Mouse (Mus musculus) spleen, postnatal 14 days (tissue): Measurements from ENCODE around the gene Itpr1.

Experiments
- DNase-seq, 2 experiments: peaks; one replicate each; pipeline ENCODE4 v3.0.0; 2021 to 2022; ENCODE audit warnings: low spot score in 2 of 2

The Itpr1 gene

DNA sequence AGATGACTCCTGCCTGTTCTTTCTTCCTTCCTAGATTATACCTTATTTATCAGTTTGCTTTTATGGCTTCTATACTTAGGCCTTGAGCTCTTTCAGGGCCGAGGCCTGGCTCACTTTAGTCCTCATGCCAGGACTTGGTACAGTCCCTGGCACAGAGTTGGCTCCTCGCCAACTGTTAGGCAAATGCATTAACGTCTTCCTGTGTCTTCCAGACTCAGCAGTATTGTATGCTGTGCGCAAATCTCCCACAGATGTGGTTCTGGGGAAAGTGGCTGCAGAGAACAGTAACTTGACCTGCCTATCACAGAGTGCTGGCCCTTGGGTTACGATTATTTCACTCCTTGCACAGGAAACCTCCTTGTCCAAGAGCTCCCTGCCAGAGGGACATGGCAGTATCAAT lies 27.9 kb downstream of the Itpr1 start:
- DNase-seq, result no peak

DNA sequence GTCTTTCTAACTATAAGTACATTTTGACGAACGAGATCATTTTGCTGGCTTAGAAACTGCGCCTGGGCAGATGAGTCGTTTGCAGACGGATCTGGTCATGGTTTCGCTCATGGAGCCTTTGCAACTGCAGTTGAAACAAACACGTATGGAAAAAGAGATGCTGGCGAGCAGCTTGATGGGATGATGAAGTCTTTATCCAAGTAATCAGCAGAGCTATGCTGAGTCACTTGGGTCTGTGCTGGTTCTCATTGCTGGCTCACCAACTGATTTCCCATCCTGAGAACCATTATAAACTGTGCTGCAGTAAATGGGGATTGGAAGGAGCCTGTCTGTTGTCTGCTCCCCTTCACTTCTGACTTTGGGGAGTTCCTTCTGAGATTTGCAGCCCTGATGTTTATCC lies 31.7 kb downstream of the Itpr1 start:
- DNase-seq, result no peak

DNA sequence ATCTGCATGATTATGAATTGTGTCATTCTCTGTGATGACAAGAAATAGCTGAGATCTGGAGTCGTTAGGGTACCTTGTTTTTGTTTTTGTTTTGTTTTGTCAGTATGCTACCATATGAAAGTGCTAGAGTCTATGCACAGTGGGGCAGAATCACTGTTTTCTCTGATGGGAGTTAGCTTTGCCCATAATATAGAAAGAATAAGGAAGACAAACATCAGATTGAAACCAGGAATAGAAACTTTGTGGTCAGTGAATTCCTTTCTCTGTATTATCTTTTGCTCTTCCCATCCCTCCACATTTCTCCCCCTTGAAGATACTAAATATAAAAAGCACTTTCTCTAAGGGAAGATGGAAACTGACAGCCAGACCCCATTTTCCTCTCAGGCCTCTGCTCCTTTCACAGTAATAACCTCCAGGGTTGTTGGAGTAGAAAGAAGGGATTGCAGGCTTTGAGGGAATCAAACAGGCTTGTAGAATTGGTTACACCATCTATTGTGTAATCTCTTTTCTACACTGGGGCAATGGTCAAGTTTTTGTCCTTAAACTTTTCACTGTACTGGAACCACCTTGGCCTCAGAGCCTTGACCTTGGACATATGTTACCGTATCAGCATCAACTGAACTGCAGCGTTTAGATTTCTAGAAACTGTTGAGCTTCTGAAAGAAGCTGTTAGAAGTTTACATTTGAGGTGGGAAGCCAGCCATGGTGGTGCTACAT lies 33.6 kb downstream of the Itpr1 start:
- no peak for DNase-seq

DNA sequence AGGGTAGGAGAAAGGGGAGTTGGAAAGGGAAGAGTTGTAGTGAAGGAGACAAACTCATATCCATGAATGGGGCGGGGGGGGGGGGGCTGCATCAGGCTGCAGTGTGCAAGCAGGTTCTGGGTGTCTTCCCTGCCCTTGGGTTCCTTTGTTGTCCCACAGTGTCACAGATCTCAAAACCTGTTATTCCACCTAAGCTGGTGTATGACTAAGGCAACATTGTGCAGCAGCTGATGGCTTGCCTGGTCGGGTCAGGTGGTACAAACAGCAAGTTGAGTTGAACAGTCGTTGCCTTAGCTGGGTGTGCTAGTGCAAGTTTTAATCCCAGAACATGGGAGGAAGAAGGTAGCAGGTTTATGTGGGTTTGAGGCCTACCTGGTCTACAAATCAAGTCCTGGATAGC lies 34.3 kb downstream of the Itpr1 start:
- DNase-seq, result no peak

DNA sequence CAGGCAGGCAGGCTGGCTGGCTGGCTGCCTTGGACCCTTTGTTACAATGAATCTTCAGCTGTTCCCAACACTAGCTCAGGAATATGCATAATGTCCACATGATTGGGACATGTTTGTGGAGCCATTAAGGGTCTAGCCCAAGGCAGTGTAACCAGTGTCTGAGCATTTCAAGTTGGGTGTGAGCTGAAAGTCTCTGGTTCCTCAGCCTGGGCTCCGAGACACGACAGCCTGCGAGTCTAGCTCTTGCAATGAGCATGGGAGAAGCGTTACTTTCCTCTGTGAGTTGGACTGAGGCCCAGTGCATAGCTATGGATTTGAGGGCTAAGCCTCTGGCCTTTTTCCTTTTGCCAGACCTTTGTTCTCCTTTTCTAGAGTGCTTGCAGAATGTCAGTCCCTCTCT lies 35.6 kb downstream of the Itpr1 start:
- DNase-seq, result no peak

DNA sequence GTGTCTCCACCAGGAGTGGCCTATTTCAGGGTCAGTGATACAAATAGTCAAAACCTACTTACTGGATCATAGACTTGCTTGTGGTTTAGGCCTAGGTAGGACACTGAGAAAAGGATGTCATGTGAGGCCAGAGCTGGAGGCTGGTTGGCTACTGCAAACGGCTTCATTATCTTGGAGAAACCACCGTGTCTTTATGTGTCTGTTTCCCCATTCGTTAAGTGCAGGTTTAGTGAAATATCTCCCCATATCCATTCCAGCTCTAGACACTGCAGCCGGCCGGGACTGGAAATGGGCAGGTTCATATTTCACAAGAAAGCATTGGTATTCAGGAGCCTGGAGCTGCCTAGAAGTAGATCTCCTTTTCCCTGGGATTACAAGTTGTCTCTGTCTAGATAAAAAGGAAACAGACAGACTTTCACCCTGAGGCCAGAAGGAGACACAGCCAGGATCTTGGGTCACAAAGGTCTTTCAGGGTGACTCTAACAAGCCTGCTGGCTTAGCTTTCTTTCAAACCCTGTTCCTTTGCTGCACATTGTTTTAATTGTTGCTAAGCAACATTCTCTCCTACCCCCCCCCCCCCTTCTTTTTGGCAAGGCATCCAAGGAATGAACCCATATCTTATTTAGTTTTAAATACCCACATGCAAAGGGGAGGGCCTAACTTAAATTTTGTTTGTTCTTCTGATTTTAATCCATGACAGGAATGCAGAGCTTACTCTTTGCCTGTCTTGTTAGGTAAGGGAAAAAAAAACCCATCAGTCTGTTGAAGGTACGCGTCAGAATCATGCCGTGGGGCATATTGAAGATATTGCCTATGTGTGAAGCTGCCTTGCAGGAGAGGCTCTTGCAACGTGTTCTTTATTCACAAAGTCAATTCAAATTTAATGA lies 36.4 kb downstream of the Itpr1 start:
- DNase-seq, result no peak

DNA sequence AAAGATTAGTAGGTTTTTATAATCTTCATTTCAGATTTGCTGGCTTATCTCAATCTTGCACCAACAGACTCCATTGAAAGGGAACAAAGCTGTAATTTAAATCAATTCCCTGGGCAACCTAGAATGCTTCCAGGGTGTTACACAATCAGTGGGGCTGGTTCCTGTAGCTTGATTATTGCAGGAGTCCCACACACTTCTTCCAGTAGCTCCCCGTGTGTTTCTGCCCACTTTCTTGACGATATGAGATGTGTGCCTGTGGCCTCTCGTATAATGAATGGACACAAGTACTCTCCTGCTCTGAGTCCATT lies 37.0 kb downstream of the Itpr1 start:
- DNase-seq, result no peak

DNA sequence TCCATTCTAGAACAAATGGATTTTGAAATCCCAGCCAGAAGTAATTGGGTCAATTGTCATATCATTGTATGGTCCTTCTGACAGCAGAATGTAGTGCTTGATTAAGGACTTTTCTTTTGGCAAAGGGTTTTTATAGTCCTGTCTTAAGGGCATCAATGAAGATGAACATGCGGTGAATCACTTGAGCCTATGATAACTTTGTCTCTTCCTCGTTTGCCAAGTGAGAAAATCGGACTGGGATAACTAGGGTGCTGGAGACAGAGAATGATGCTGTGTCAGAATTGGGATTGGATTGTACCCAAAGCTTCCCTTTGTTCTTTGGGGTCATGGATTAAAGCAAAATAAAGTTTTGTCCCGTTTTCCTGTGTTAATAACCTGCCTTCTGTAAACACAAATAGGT lies 37.5 kb downstream of the Itpr1 start:
- DNase-seq, result no peak

DNA sequence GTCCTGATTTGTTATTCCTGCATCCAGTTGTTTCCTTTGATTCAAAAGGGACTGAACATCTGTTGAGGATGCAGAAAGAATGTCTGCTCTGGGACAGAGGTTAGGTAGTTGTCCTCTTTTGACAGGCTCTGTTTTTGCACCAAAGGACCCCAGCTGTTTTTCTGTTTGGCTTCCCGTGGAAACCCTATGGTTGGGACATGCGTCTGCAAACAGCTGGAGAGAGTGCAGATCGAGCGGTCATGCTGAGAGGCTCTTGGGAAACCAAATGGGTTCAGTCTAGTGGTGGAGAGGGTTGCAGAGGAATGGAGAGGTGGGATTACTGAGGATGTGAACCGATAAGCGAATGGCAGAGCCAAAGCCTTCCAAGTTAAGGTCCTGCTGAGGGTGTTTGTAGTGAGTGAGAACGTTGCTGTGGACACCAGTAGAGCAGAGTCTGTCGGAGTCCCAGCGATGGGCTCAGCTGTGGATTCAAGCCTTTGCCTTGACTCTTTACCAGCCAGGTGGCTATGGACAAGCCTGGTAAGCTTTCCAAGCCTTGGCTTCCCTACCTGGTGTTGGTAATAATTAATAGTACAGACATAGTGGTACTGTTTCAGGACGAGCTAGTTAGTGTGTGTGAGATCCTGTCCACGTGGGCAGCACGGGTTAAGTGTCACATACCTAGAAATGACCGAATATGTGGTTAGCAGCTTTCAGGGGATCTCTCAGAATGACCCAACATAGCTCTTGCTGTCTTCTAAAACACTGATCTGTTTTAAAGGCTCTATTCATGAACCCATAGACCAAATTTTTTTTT lies 39.9 kb downstream of the Itpr1 start:
- no peak for DNase-seq

DNA sequence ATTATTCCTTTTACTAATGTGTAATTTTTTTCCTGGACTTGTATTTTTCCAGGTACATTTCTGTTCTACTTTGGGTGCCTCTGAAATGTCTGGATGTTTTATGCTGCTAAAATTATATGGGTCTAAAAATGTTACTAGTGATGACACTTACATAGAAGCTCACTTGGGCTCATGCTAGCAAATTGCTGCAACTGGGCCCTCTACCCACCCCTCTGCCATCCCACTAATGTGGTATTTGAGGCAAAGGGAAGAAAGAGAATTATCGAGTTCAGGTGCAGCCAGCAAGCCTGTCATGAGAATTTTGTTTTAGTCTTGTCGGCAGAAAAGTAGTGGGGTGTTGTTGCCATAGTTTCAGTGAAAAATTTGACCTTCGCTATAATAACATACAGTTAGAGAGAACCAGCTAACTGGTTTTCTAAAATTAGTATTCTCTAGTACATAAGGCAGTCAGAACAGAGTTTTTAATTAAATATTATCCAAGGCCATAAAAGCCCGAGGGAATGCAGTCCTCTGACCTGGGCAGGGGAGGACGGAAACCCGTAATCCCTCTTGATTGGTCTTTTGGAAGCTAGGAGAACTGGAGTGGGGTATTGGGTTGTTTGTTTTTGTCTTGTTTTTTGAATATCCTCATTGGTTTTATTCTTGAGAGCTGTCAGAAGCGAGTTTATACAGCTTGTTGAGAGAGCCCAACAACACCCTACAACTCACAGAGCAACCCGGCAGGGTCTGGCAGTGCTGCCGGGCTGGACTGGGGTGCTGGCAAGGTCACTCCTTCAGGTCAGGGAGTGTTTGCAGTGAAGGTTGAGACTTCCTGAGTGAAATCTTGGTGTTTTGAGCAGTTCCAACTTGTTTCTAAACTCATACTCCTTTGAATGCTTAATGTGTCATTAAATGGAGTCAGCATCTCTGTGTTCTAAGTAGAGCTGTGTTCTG lies 41.5 kb downstream of the Itpr1 start:
- no peak for DNase-seq

DNA sequence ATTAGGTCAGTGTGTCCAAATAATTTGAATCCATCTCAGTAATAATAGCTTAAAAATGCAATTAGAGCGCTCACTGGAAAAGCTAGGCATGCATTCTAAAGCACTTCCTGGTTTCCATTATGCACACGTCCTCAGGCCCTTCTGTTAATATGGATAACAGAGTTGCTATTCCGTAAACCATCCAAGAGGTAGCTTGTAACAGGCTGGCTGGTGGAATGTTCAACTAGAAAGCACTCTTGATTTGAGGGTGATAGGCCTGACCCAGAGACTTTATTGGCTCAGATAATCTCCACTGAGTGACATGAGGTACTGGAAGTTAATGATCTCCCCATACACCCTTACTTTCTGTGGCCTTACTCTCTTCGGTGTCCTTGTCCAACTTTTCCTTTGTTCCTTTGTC lies 43.0 kb downstream of the Itpr1 start:
- DNase-seq, result no peak

DNA sequence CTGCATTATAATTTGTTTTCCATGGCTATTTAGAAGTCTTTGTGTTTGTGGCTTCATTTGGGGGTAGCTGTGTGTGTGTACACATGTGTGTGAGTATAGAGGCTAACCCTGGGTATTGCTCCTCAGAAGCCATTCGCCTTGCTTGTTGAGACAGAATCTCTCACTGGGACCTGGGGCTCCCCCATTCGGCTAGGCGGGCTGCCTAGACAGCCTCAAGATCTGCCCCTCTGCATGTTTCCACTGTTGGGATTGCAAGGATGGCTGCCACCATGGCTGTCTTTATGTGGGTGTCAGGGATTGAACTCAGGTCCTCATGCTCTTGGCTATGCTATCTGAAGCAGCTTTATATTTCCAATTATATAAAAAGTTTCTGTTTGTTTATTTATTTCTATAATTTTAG lies 44.3 kb downstream of the Itpr1 start:
- DNase-seq, result no peak

DNA sequence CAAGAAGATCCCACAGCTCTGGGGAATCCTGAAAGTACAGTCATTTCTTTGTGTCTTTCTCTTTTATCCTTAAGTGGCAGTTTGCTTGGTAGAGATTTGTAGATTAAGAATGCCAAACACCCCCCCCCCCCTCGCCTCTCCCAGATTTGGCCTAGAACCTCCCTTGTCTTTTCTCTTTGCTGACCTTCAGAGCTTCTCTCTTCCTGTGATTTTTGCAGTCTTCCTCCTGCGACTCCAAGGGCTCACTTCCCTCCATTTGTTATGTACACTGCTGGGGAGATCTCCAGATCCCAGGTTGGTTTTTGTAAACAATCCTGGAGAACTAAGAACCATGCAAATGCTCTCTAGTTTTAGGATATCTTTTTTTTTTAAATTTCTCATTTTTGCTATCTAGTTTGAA lies 45.7 kb downstream of the Itpr1 start:
- DNase-seq, result no peak

DNA sequence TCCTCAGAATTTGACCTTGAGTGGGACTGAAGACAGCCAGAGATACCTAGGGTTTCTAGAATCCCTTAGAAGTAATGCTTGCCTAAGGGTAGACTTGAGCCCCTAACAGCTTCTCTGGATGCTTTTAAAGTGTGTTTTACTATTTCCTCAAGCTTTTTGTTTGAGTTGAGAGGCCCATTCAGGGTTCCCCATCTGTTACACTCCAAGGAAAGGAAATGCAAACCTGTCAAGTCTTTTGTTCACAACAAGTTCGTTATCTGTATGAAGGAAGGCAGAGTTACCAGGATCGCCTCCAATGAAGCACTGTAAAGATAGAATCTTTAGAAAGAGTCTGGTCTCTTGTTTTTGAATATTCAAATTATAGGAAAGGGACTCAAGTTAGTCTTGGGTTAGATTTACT lies 46.8 kb downstream of the Itpr1 start:
- no peak for DNase-seq

DNA sequence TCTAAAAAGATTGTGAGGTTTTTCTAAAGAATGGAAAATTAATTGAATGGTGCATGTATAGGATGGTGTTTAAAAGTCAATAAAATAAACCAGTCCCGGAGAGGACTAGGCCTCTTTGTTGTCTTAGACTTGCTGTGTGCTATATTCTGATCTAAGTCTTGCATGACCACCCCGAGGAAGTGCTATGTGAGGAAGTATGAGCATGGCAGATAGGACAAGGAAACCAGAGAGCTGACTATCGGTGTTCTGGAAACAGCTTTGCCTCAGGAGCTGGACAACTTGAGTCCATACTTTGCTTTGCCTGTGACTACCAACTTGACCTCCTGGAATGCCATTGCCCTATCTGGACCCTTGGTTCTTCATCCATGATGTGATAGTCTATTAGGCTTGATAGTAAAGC lies 48.6 kb downstream of the Itpr1 start:
- no peak for DNase-seq

DNA sequence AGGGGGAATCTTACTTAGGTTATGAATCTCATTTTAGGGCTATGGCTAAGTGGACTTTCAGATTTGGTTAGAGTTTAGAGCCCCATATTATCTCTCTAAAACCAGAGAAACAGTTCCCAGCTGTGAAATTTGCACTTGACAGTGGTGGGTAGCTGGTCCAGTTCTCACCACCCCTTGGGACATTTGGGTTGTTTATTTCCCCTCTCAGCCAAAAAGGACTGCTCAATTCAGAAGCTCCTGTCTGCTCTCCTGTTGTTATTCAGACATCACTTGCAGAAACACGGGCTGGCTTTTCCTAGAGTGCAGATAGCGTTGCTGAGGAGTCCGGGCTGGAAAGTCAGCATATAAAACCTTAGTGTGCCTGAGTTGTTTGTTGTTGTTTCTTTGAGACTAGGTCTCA lies 51.3 kb downstream of the Itpr1 start:
- no peak for DNase-seq

DNA sequence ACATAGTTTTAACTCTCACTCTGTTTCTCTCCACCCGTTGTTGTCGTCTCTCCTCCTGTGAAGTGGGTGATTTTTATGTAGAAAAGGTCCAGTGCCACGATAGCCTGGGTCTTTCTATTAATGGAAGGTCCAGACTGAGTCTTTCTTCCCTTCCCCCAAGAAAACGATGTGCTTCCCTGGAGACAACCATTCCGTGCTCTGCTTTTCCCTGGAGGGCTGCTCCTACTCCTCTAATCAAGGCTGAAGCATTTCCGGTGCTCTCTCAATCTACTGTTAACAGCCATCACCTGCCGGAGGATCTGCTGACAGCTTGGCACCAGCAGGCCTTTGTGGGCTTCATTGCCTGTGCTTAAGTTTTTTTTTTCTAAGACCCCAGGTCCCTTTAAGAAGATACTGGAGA lies 60.6 kb downstream of the Itpr1 start:
- DNase-seq, result no peak

DNA sequence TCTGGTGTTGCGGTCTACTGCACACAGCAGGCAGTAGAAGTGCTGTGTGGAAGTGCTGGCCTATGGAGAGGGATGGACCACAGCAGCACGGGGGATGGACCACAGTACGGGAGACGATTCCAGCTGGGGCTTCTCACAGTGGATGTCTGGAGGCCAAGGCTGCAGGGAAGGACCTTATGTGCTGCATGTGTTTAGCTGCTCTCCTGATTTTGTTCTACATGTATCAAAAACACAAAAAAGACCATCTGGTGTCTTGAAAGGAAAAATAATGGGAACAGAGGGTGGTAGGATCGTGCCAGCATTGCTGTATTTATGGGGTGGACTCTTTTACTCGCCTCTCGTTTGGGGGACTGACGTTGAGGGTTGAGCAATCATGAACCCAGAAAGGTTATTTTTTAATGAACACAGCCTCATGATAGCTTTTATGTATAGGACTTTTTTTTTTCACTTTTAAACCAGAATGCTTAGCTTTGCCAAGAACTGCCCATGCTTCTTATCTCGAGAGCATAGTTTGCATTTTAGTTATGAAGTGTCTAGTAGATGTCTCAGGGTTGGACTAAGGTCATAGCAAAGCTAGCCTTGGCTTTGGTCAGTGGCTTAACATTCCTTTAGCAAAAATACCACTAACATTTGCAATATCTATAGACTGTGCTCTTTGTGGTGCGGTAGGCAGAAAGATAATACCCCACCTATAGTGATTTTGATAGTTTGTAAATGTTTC lies 61.6 kb downstream of the Itpr1 start:
- DNase-seq, result no peak

DNA sequence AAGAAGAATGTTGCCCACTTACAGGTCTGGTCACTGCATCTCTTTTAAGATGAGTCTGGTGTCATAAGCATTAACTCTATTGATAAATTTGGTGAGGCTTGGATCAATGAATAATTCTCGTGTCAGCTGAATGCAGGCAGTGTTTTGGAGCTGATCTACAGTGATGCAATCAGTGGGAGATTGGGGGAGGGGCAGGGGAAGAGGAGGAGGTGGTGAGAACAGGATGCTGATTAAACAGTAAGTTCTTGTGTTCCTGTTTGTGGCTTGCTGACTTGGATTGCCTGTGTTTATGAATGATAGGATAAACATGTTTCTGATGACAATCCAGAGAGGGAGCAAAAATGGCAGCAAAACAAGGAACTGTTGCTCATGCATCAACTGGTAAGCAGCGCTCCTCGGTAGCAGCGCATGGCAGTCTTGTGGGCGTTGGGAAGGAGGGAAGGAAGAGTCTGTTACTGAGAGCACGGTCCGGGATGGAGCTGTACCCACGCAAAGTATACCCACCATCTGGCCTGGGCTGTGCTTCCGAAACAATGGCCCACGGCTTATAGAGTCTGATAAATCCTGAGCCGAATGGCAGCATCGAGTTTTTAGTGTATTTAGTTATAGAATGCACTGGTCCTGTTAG lies 64.1 kb downstream of the Itpr1 start:
- no peak for DNase-seq

DNA sequence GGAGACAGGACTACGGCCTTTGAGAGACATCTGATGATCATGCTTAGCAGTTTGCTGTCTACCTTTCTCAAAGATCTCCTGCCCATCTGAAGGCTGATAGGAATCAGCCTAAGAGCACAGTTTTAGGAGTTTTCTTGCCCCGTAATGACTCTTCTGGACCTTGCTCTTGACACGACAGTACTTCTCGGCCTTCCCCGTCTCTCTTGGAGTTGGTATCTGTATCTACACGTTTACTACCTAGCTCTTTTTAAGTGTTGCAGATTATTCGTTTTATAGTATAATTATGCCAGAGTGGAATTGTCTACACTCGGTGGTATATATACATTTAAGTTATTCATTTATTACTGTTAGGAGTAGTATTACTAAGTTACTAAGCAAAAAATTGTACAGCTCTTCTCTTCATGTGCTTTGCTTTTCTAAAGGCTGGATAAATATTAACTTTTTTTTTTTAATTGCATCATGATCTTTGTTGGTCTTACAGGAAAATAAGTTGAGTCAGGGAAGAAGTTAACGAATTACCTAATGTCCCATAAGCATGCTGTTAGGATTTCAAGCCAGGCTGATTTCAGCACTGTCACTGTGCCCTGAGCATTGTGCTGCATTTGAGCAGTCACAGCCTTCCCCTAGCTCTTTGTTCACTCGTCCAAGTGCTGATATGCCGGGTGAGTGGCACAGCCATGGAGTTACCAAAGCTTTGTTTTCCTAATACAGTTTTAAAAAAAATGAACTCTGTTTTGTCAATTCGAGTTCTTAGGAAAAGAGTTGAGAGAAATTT lies 64.9 kb downstream of the Itpr1 start:
- no peak for DNase-seq
